Mouse (Mus musculus) limb, embryonic 13.5 days (tissue): ENCODE results near the gene Cacybp. TPM values are rescaled to one million over a fixed set of nuclear protein-coding genes. Genes with fewer than 3 reads are reported as not detected.

Experiments used
- ATAC-seq: fragments of 200-750 bp; cut with Nextera tagmentation; 2 replicates; pipeline ENCODE4 v1.8.0; 2017; ENCODE audit warnings: low read depth, moderate number of reproducible peaks, moderate TSS enrichment; ENCODE audit not compliant: low FRiP score
- H3K27ac ChIP-seq: fragments of 300-500 bp; sonication (generic); 2 replicates; pipeline ENCODE4 v1.5.1; 2015; ENCODE audit warnings: inconsistent platforms, mild to moderate bottlenecking, moderate library complexity
- H3K27me3 ChIP-seq: fragments of 300-500 bp; sonication (generic); 2 replicates; pipeline ENCODE4 v1.6.1; 2015; ENCODE audit warnings: mild to moderate bottlenecking, inconsistent platforms
- H3K36me3 ChIP-seq: fragments of 300-500 bp; sonication (generic); 2 replicates; pipeline ENCODE4 v1.6.1; 2015; ENCODE audit warnings: inconsistent platforms, mild to moderate bottlenecking, moderate library complexity
- H3K4me1 ChIP-seq: fragments of 300-500 bp; sonication (generic); 2 replicates; pipeline ENCODE4 v1.6.1; 2015; ENCODE audit warnings: inconsistent platforms
- H3K4me2 ChIP-seq: fragments of 300-500 bp; sonication (generic); replicated peaks from 2 replicates; pipeline ENCODE4 v1.6.1; 2015; ENCODE audit warnings: inconsistent platforms, mild to moderate bottlenecking, moderate library complexity
- H3K4me3 ChIP-seq: fragments of 300-500 bp; sonication (generic); 2 replicates; pipeline ENCODE4 v1.5.1; 2015; ENCODE audit warnings: moderate library complexity, mild to moderate bottlenecking, inconsistent platforms
- H3K9ac ChIP-seq: fragments of 300-500 bp; sonication (generic); 2 replicates; pipeline ENCODE4 v1.6.1; 2015; ENCODE audit warnings: mild to moderate bottlenecking, inconsistent platforms
- H3K9me3 ChIP-seq: fragments of 300-500 bp; sonication (generic); 2 replicates; pipeline ENCODE4 v1.6.1; 2016; ENCODE audit warnings: inconsistent platforms
- whole genome bisulfite sequencing: fragments of 180-500 bp; shearing (Covaris S2); methylation state at CpG from one replicate; pipeline ENCODE4 v1.1.7; 2015; 5-methylcytosine and 5-hydroxymethylcytosine counted together
- polyA plus RNA-seq: library from polyadenylated mRNA; unstranded; fragments of >200 nt; fragmentation: Nextera tagmentation; extraction: Ambion mirVana; gene quantifications from 2 replicates; pipeline ENCODE4 v1.2.1, GENCODE M21; 2015

Cacybp gene
- 223 and 224 TPM in 2 replicates for polyA plus RNA-seq

DNA sequence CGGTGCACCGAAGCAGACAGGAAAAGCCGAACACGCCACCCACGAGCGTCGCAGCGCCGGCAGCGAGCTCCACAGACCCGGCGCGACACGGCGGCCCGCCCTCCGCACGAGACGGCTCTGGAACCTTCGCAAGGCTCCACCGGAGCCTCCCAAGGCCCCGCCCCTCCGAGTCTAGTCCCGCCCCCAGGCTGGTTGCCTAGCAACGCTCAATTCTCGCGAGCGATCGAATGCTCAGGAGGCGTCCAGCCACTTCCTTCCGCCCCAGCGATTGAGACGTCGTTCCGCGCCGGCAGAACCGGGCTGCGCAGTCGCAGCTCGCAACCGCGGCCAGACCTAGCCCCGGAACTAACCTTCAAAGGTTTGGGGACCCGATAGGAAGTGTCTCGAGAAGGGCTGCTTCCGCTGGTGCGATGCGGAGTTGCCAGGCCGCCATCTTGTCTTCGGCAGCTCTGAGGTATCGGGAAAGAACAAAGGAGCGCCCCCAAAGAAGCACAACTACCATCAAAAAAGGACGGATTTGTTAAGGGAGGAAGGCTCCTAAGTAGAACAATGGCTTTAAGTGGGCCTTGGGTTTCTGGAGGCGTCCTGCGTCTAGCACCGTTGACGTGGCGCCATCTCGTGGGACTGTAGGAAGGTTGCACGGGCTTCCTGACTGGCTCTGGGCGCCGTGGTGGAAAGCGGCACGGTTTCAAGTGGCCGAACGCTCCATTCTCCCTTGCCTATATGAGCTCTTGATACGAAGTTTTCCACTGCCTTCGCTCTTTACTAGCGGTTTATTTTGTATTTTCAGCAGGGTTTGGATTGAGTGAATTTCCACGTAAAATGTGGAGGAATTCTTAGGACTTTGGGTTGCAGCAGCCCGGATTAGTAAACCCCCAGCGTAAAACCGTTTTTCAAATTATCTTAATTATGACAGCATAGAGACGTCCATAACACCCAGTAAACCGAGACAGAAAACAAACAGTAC, at the start of gene Cacybp:
Cacybp (minus strand) TSS at position 173 of the 967 bp plus-strand sequence.
- Histone ChIP-seq H3K4me3 (peak within 1 kb of the TSS; percentile 83), H3K4me1 (peaks cover 19% of the 10 kb centered on the region), H3K9ac (peak within 1 kb of the TSS; percentile 94), H3K9me3 (no peaks in the 10 kb centered on the region), H3K36me3 (peaks cover under 1% of the 10 kb centered on the region; the same call in 1 of the 2 replicates), H3K4me2 (peak within 1 kb of the TSS; percentile 78), H3K27me3 (no peaks in the 10 kb centered on the region), H3K27ac (peak within 1 kb of the TSS; percentile 97)
- peak; percentile 99 for ATAC-seq
- WGBS: 1% methylated on average over 76 of the region's 76 CpGs

DNA sequence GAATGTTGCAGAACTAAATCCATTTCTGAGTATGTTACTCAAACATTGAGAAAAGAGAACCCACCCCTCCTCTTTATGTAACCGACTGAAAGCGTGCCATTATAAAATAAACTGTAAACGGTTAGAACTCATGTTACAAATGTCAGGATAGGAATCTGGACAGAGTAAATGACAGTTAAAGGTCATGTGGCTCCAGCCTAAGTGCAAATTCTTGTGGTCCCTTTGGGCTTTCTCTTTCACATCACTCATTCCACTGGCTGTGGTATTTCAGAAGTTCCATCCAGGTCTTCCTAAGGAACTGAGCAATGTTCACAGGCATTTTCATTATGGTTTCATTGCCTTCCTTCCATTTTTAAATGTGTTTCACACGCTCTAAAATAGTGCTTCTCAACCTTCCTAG, 49.7 kb upstream of the Cacybp start:
- Histone ChIP-seq H3K4me3 (no peak overlapping the region), H3K27ac (no peak overlapping the region), H3K27me3 (no peaks in the 10 kb centered on the region), H3K4me1 (peaks cover 29% of the 10 kb centered on the region), H3K36me3 (no peaks in the 10 kb centered on the region), H3K9ac (no peak overlapping the region), H3K4me2 (no peak overlapping the region), H3K9me3 (no peaks in the 10 kb centered on the region)
- no peak for ATAC-seq
- WGBS: 58% methylated on average over 4 of the region's 4 CpGs

DNA sequence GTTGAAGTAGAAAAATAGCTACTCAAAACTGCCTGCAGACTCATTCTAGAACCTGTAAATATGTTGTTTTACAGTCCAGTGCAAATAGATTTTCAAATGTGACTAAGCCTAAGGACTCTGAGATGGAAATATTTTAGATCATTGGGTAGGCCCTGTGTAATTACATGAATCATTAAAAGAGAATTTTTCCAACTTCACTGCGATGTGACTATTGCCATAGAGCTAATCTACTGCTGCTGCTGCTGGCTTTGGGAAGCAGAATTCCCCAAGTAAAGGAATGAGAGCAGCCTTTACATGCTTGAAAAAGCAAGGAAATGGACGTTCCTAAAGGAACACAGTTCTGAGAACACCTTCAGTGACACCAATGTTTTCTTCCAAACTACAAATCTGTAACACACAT, 49.2 kb upstream of the Cacybp start:
- ATAC-seq: no peak
- Histone ChIP-seq H3K9me3 (no peaks in the 10 kb centered on the region), H3K27me3 (no peaks in the 10 kb centered on the region), H3K36me3 (no peaks in the 10 kb centered on the region), H3K9ac (no peak overlapping the region), H3K4me3 (no peak overlapping the region), H3K4me2 (no peak overlapping the region), H3K27ac (no peak overlapping the region), H3K4me1 (peaks cover 29% of the 10 kb centered on the region)
- 72% methylated on average over 2 of the region's 2 CpGs for WGBS

DNA sequence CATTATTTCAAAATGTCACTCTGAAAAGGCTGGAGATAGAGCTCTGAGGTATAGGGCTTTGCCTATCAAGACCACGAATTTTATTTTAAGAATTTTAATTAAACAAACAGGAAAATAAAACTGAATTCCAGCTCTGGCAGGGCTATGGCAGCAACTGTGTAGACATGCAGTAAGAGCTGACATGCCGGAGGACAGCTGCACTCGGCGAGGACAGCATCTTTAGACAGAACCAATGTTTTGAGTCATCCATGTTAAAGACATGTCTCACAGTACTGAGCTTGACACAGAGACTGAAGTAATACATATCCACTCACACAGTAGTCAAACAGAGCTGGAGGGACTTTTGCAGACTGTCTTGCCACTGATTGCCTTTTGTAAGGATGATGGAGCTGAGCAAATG, 47.9 kb upstream of the Cacybp start:
- H3K36me3 ChIP-seq: no peaks in the 10 kb centered on the region
- H3K27ac ChIP-seq: no peak overlapping the region; the same call in 1 of the 2 replicates
- ATAC-seq: no peak
- H3K27me3 ChIP-seq: no peaks in the 10 kb centered on the region
- H3K4me2 ChIP-seq: no peak overlapping the region
- H3K9me3 ChIP-seq: no peaks in the 10 kb centered on the region
- no peak overlapping the region for H3K9ac ChIP-seq
- 81% methylated on average over 4 of the region's 4 CpGs for WGBS
- H3K4me1 ChIP-seq: peaks cover 29% of the 10 kb centered on the region
- H3K4me3 ChIP-seq: no peak overlapping the region

DNA sequence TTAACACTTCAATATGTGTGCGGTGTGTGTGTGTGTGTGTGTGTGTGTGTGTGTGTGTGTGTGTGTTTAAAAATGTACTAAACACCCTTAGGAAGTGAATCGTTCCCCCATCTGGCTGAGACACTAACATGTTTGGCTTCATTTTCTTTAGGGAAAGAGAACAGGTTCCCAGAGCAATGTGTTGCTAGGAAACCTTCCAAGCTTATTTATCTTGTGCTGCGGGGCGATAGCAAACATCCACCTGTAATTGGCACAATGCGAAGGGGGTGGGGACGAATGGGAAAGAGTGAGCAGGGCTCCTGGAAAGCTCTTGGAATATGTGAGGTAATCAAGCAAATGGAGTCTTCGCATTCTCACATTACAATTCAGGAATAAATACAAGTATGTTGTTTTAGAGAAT, 47.2 kb upstream of the Cacybp start:
- no peak for ATAC-seq
- 43% methylated on average over 7 of the region's 7 CpGs for WGBS
- H3K36me3 ChIP-seq: no peaks in the 10 kb centered on the region
- no peak overlapping the region for H3K4me3 ChIP-seq
- H3K27ac ChIP-seq: no peak overlapping the region
- H3K4me2 ChIP-seq: no peak overlapping the region
- no peak overlapping the region for H3K9ac ChIP-seq
- peaks cover 29% of the 10 kb centered on the region for H3K4me1 ChIP-seq
- no peaks in the 10 kb centered on the region for H3K9me3 ChIP-seq
- H3K27me3 ChIP-seq: no peaks in the 10 kb centered on the region

DNA sequence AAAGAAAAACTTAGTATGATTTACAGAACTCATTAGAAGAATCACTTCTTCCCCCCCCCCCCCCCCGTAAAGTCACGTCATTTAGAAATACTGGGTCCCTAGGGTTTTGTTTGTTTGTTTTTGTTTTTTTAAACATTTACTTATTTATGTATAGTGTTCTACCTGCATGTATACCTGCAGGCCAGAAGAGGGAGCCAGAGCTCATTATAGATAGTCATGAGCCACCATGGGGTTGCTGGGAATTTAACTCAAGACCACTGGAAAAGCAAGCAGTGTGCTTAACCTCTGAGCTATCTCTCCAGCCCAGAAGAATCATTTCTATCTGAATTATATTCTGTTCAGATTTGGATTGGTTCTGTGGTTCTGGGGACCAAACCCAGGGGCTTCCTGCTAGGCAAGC, 40.4 kb upstream of the Cacybp start:
- WGBS: 80% methylated on average over 2 of the region's 2 CpGs
- H3K9ac ChIP-seq: no peak overlapping the region
- no peak overlapping the region for H3K4me3 ChIP-seq
- H3K27me3 ChIP-seq: no peaks in the 10 kb centered on the region
- H3K4me2 ChIP-seq: no peak overlapping the region
- H3K36me3 ChIP-seq: no peaks in the 10 kb centered on the region
- H3K4me1 ChIP-seq: peaks cover 8% of the 10 kb centered on the region; the same call in 1 of the 2 replicates
- H3K27ac ChIP-seq: no peak overlapping the region
- no peaks in the 10 kb centered on the region for H3K9me3 ChIP-seq
- no peak for ATAC-seq

DNA sequence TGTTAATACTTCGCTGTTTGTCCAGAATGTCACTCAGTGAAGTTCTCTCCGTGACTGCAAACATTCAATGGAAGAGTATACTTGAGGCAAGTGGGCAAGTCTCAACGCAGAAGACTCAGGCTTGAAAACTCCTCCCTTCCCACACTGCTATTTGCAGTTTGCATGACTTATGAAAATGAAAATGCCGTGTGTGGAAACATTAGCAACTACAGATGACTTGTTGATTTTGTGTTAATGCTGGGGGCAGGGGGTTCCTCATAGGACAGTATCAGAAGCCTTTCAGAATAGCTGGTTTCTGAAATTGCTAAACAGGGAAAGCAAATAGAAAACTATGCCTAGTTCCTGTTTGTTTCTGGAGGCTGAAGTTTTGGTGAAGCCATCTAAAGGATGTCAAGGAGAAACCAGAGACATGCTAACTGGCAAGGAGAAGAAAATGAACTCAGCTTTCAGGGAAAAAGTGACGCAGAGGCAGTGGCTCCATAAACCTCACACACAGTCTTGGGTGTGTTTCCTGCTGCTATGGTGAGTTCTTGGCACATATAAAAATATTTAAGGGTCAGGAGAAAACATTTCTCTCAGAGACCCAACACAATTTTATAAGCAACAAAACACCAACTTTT, 38.8 kb upstream of the Cacybp start:
- Histone ChIP-seq H3K36me3 (no peaks in the 10 kb centered on the region), H3K9me3 (no peaks in the 10 kb centered on the region), H3K9ac (no peak overlapping the region), H3K4me2 (no peak overlapping the region), H3K4me1 (peaks cover 8% of the 10 kb centered on the region; the same call in 1 of the 2 replicates), H3K4me3 (no peak overlapping the region), H3K27ac (no peak overlapping the region), H3K27me3 (no peaks in the 10 kb centered on the region)
- ATAC-seq: no peak
- WGBS: 60% methylated on average over 5 of the region's 5 CpGs

DNA sequence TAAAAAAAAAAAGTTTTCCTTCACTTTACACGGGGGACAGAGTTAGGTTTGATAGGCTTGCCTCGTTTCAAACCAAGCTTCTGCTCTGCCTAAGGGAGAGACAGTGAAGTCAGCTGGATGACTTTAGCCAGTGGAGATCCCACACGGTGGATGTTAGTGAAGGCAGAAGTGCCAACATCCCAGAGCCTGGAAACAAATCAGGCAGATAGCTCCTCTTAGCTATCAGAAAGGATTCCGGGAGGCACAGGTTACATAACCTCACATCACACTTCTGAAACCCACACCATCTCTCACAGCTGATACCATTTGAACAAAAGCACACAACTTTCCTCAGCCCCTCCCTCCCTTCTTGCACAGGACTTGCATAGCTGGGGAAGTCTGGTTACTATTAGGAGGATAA, 38.1 kb upstream of the Cacybp start:
- no peaks in the 10 kb centered on the region for H3K27me3 ChIP-seq
- no peak overlapping the region for H3K27ac ChIP-seq
- no peak for ATAC-seq
- H3K9ac ChIP-seq: no peak overlapping the region
- peaks cover 8% of the 10 kb centered on the region; the same call in 1 of the 2 replicates for H3K4me1 ChIP-seq
- no peak overlapping the region for H3K4me3 ChIP-seq
- H3K36me3 ChIP-seq: no peaks in the 10 kb centered on the region
- H3K4me2 ChIP-seq: no peak overlapping the region
- 48% methylated on average over 4 of the region's 4 CpGs for WGBS
- H3K9me3 ChIP-seq: no peaks in the 10 kb centered on the region

DNA sequence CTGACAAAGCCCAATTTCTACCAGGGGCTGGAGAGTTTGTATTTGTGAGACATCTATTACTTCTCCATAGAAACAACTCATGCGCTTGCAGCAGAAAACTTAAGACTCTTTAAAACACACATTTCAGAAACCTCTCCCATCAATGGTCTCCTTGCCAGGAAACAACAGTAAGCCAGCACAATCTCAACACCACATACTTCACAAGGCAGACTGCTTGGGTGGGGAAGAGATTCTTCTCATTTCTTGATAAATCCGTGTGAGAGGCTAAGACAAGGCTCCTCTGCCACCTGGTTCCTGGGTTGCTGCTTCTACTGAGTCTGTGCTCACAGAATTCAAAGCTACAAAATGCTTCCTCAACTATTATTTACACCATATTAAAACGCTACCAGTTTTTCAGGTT, 37.1 kb upstream of the Cacybp start:
- ATAC-seq: no peak
- Histone ChIP-seq H3K27me3 (no peaks in the 10 kb centered on the region), H3K27ac (no peak overlapping the region)

DNA sequence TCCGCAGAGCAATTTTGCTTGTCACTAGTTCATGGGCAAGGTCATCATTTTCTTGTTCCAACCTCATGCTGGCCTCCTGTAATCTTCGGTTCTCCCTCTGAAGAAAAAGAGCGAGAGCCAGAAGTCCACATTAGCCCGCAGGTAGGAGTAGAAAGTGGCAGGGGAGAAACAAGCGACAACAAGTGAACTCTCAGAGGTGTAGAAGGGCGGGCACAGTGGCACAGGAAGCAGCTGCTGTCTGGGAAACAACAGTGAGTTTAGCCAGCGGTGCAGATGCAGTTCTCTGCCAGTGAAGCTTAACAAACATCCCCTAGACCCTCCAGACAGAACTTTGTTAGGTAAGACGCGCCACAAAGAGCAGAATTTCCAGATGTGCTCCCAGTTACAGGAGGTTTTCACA, 34.8 kb upstream of the Cacybp start:
- 74% methylated on average over 9 of the region's 9 CpGs for WGBS
- H3K36me3 ChIP-seq: no peaks in the 10 kb centered on the region
- no peak overlapping the region for H3K27ac ChIP-seq
- ATAC-seq: no peak
- peaks cover 8% of the 10 kb centered on the region; the same call in 1 of the 2 replicates for H3K4me1 ChIP-seq
- H3K9ac ChIP-seq: no peak overlapping the region
- H3K4me3 ChIP-seq: no peak overlapping the region
- no peaks in the 10 kb centered on the region for H3K9me3 ChIP-seq
- no peak overlapping the region for H3K4me2 ChIP-seq
- no peaks in the 10 kb centered on the region for H3K27me3 ChIP-seq

More for the DNA sequence above, 37.1 kb upstream of the Cacybp start:
- H3K4me3 ChIP-seq: no peak overlapping the region
- WGBS: 72% methylated on average over 3 of the region's 3 CpGs
- H3K36me3 ChIP-seq: no peaks in the 10 kb centered on the region
- no peak overlapping the region for H3K9ac ChIP-seq
- no peak overlapping the region for H3K4me2 ChIP-seq
- no peaks in the 10 kb centered on the region for H3K9me3 ChIP-seq
- peaks cover 8% of the 10 kb centered on the region; the same call in 1 of the 2 replicates for H3K4me1 ChIP-seq

DNA sequence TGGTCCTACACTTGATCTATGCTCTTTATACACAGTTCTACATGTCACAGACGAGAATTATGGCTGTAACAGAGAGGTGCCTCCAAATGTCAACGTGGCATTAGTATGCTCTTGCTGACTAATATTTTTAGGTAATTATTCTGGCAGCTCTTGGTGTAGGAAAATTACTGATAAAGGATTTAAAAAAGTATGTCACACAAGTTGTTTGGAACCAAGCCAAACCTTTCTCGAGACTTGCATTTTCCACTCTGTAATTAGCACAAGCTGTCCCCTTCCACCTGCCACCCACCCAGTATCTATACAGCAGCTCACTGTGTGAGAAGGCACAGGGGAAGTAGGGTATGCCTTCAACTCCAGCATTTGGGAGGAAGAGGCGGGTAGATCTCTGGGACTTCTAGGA, 34.2 kb upstream of the Cacybp start:
- Histone ChIP-seq H3K4me1 (peaks cover 8% of the 10 kb centered on the region; the same call in 1 of the 2 replicates), H3K27me3 (no peaks in the 10 kb centered on the region), H3K36me3 (no peaks in the 10 kb centered on the region), H3K4me2 (no peak overlapping the region), H3K4me3 (no peak overlapping the region), H3K9me3 (no peaks in the 10 kb centered on the region), H3K27ac (no peak overlapping the region), H3K9ac (no peak overlapping the region)
- WGBS: 66% methylated on average over 4 of the region's 4 CpGs
- no peak for ATAC-seq

DNA sequence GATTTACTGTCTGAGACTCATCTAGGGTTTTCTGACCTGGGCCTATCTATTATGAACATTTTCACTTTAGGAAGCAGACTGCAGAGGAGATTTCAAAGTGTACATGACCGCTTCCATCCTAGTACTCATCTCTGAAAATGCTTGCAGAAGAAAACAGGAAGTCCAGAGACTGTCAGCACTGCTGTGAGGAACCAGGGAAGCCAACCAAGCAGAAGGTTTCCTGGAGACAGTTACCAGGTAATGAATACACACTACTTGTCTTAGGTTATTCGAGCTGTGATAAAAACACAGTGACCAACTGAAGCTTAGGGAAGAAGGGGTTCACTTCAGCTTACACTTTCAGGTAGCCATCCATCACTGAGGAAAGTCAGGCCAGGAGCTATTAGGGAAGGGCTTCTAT, 33.3 kb upstream of the Cacybp start:
- Histone ChIP-seq H3K36me3 (no peaks in the 10 kb centered on the region), H3K9ac (no peak overlapping the region), H3K4me1 (peaks cover 8% of the 10 kb centered on the region; the same call in 1 of the 2 replicates), H3K27ac (no peak overlapping the region), H3K9me3 (no peaks in the 10 kb centered on the region), H3K4me3 (no peak overlapping the region), H3K4me2 (no peak overlapping the region), H3K27me3 (no peaks in the 10 kb centered on the region)
- WGBS: 80% methylated on average over 2 of the region's 2 CpGs
- ATAC-seq: no peak
